Mouse (Mus musculus): ENCODE measurements around the gene Ccdc149. TPM values are rescaled to one million over a fixed set of nuclear protein-coding genes. Genes with fewer than 3 reads are reported as not detected.

Gene Ccdc149
- polyA plus RNA-seq, 1 experiment, result 0.30 TPM

DNA sequence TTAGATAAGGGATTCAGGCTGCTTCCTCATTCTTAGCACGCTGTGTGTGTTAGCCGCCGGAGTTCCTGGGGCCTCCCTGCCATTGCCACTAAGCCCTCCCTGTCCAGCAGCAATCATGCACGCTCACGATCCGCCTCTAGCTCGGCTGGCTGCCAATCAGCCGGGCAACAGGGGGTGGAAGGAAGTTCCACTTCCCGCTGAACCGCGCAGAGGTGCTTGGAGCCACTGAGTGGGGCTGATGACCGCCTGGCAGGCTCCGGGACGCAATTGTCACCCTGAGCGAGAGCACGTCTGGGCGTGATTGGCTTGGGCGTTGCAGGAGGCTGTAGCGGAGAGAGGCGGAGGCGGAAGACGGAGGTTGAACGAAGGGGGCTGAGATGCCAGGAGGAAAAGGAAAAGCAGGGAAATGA is 5.0 kb upstream of the Ccdc149 start:
- no peak for TF ChIP-seq POLR2A (IDR thresholded peaks at IDR 0.05; ENCODE audit: control insufficient read depth, extremely low read depth, insufficient read depth, low read length, poor library complexity)
- no peaks in the 10 kb centered on the region; the same call in 1 of the 2 replicates for H3K4me1 ChIP-seq (replicated peaks; ENCODE audit: control insufficient read depth, insufficient read depth, low read length)
- DNase-seq, result peak; percentile 3
- H3K4me3 ChIP-seq (ENCODE audit: control insufficient read depth, insufficient read depth, low read length), result peak overlapping the region; percentile 33
- 1% methylated on average over 23 of the region's 23 CpGs for WGBS
- H3K27ac ChIP-seq (ENCODE audit: control insufficient read depth, insufficient read depth, low read length), result no peak overlapping the region
- no peaks in the 10 kb centered on the region for H3K36me3 ChIP-seq (ENCODE audit: control insufficient read depth, insufficient read depth, low read length)
- H3K27me3 ChIP-seq (ENCODE audit: control insufficient read depth, insufficient read depth, low read length), result no peaks in the 10 kb centered on the region

DNA sequence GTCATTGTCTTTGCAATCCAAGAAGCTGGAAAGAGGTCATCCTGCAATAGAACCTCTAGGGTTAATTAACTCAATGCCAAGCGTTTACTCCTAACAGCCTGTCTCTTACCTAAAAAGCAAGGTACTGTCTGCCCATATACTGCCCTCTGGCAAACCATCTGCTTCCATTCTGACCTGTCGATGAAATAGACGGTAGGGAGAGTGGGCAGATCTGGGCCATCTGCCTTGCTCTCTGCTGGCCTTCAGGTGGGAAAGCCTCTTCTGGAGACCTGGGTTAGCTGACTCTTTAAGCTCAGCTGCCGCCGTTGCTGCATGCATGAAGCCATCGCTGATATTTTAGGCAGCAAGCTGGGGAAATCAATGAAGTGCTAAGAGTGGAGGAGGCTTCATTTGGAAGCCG is 2.7 kb upstream of the Ccdc149 start:
- DNase-seq, result no peak
- Histone ChIP-seq H3K4me3 (ENCODE audit: control insufficient read depth, insufficient read depth, low read length) (no peak overlapping the region), H3K36me3 (ENCODE audit: control insufficient read depth, insufficient read depth, low read length) (no peaks in the 10 kb centered on the region), H3K27ac (ENCODE audit: control insufficient read depth, insufficient read depth, low read length) (no peak overlapping the region), H3K4me1 (replicated peaks; ENCODE audit: control insufficient read depth, insufficient read depth, low read length) (no peaks in the 10 kb centered on the region; the same call in 1 of the 2 replicates), H3K27me3 (ENCODE audit: control insufficient read depth, insufficient read depth, low read length) (no peaks in the 10 kb centered on the region)
- 95% methylated on average over 7 of the region's 7 CpGs for WGBS
- TF ChIP-seq CTCF (IDR thresholded peaks at IDR 0.05; ENCODE audit: borderline replicate concordance, control insufficient read depth, extremely low read depth, insufficient read depth, low read length, poor library complexity), result no peak
- TF ChIP-seq POLR2A (IDR thresholded peaks at IDR 0.05; ENCODE audit: control insufficient read depth, extremely low read depth, insufficient read depth, low read length, poor library complexity), result no peak

DNA sequence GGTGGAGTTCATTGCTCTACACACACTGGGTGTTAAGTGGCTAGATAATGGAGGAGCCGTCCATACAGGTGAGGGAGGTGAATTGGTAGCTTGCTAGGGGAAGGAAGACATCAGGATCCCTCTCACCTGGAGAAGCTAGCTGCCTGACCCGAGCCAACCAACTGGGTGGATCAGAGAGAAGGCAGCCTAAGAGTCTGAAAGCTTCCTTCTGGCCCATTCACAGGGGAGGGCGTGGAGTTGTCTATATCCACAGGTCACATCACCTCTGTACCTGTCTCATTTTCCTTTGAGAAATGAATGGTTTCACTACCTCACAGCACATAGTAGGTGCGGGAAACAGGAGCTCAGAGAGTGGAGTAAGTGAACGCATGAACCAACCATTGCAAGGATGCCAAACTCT is 770 bp downstream of the Ccdc149 start:
- DNase-seq, result no peak
- TF ChIP-seq POLR2A (IDR thresholded peaks at IDR 0.05; ENCODE audit: control insufficient read depth, extremely low read depth, insufficient read depth, low read length, poor library complexity) (no peak), CTCF (IDR thresholded peaks at IDR 0.05; ENCODE audit: borderline replicate concordance, control insufficient read depth, extremely low read depth, insufficient read depth, low read length, poor library complexity) (no peak)
- H3K4me3 ChIP-seq (ENCODE audit: control insufficient read depth, insufficient read depth, low read length), result no peak overlapping the region
- H3K27ac ChIP-seq (ENCODE audit: control insufficient read depth, insufficient read depth, low read length), result no peak overlapping the region
- H3K27me3 ChIP-seq (ENCODE audit: control insufficient read depth, insufficient read depth, low read length), result no peaks in the 10 kb centered on the region
- no peaks in the 10 kb centered on the region; the same call in 1 of the 2 replicates for H3K4me1 ChIP-seq (replicated peaks; ENCODE audit: control insufficient read depth, insufficient read depth, low read length)
- 73% methylated on average over 5 of the region's 5 CpGs for WGBS
- H3K36me3 ChIP-seq (ENCODE audit: control insufficient read depth, insufficient read depth, low read length), result no peaks in the 10 kb centered on the region

DNA sequence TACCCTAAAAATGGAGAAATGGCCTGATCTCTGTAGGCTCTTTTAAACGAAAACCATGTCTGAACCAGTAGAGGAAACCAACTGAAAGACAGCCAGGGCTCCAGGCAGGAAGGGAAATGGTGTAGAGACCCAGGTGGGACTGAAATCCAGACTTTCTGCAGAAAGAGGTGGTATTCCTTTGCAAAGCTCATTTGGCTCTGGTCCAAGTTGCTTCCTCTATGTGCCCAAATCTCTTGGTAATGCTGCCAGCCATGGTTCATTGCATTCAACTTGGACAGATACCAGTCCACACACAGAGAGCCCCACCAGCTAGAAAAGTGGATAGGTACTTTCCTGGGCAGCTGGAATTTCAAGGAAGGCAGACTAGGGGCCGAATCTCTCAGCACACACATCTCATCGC is 3.5 kb downstream of the Ccdc149 start:
- Histone ChIP-seq H3K36me3 (ENCODE audit: control insufficient read depth, insufficient read depth, low read length) (no peaks in the 10 kb centered on the region), H3K27me3 (ENCODE audit: control insufficient read depth, insufficient read depth, low read length) (no peaks in the 10 kb centered on the region), H3K4me1 (replicated peaks; ENCODE audit: control insufficient read depth, insufficient read depth, low read length) (no peaks in the 10 kb centered on the region; the same call in 1 of the 2 replicates), H3K27ac (ENCODE audit: control insufficient read depth, insufficient read depth, low read length) (no peak overlapping the region), H3K4me3 (ENCODE audit: control insufficient read depth, insufficient read depth, low read length) (no peak overlapping the region)
- DNase-seq, result no peak
- 91% methylated on average over 3 of the region's 3 CpGs for WGBS
- TF ChIP-seq POLR2A (IDR thresholded peaks at IDR 0.05; ENCODE audit: control insufficient read depth, extremely low read depth, insufficient read depth, low read length, poor library complexity) (no peak), CTCF (IDR thresholded peaks at IDR 0.05; ENCODE audit: borderline replicate concordance, control insufficient read depth, extremely low read depth, insufficient read depth, low read length, poor library complexity) (no peak)

DNA sequence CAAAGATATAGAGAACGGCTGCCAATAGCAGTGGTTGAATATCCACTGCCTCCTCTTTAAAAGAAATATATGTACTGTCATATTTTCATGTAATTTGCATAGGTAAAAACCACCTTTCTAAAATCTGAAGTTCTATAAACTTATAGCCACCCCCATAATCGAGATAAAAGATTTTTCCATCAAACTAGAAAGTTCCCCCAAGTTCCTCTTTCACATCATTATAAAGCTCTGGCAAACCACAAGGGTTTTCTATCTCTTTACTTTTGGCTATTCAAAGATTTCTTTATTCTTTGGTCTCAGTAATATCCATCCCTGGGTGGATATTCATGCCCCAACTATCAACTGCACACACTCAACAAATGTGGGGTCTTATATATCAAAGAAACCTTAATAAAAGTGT is 8.9 kb downstream of the Ccdc149 start:
- 46% methylated on average over 2 of the region's 2 CpGs for WGBS
- H3K4me3 ChIP-seq (ENCODE audit: control insufficient read depth, insufficient read depth, low read length), result no peak overlapping the region
- H3K36me3 ChIP-seq (ENCODE audit: control insufficient read depth, insufficient read depth, low read length), result no peaks in the 10 kb centered on the region
- no peak overlapping the region for H3K27ac ChIP-seq (ENCODE audit: control insufficient read depth, insufficient read depth, low read length)
- no peak for TF ChIP-seq POLR2A (IDR thresholded peaks at IDR 0.05; ENCODE audit: control insufficient read depth, extremely low read depth, insufficient read depth, low read length, poor library complexity)
- no peak for TF ChIP-seq CTCF (IDR thresholded peaks at IDR 0.05; ENCODE audit: borderline replicate concordance, control insufficient read depth, extremely low read depth, insufficient read depth, low read length, poor library complexity)
- DNase-seq, result no peak
- no peaks in the 10 kb centered on the region for H3K4me1 ChIP-seq (replicated peaks; ENCODE audit: control insufficient read depth, insufficient read depth, low read length)
- H3K27me3 ChIP-seq (ENCODE audit: control insufficient read depth, insufficient read depth, low read length), result no peaks in the 10 kb centered on the region

DNA sequence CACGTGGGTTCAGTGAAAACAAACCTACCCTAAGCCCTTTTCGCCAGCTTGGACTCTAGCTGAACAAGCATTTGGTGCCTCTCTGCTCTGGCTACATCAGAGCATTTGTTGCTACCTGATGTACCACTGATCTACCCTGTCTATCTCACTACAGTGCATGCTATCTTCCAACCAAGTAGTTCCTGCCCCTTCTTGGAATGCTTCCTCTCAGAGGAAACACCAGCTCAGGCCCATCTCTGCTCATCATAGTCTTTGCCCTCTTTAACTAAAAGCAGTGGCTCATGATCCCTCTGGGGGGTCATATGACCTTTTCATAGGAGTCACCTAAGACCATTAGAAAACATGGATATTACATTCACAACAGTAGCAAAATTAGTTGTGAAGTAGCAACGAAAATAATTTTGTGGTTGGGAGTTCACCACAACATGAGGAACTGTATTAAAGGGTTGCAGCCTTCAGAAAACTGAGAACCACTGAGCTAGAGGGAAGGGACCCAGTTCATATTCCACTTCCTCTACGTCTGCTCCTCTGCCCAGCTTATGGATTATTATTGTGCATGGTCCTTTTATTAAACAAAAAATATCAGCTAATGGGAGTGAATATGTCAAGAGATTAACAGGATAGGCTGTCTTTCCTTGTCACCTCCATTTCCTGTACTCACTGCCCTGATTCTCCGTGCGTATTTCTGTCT is 9.7 kb downstream of the Ccdc149 start:
- TF ChIP-seq POLR2A (IDR thresholded peaks at IDR 0.05; ENCODE audit: control insufficient read depth, extremely low read depth, insufficient read depth, low read length, poor library complexity) (no peak), CTCF (IDR thresholded peaks at IDR 0.05; ENCODE audit: borderline replicate concordance, control insufficient read depth, extremely low read depth, insufficient read depth, low read length, poor library complexity) (no peak)
- Histone ChIP-seq H3K27ac (ENCODE audit: control insufficient read depth, insufficient read depth, low read length) (no peak overlapping the region), H3K36me3 (ENCODE audit: control insufficient read depth, insufficient read depth, low read length) (no peaks in the 10 kb centered on the region), H3K4me3 (ENCODE audit: control insufficient read depth, insufficient read depth, low read length) (no peak overlapping the region), H3K4me1 (replicated peaks; ENCODE audit: control insufficient read depth, insufficient read depth, low read length) (no peaks in the 10 kb centered on the region), H3K27me3 (ENCODE audit: control insufficient read depth, insufficient read depth, low read length) (no peaks in the 10 kb centered on the region)
- DNase-seq, result no peak
- 39% methylated on average over 6 of the region's 6 CpGs for WGBS

DNA sequence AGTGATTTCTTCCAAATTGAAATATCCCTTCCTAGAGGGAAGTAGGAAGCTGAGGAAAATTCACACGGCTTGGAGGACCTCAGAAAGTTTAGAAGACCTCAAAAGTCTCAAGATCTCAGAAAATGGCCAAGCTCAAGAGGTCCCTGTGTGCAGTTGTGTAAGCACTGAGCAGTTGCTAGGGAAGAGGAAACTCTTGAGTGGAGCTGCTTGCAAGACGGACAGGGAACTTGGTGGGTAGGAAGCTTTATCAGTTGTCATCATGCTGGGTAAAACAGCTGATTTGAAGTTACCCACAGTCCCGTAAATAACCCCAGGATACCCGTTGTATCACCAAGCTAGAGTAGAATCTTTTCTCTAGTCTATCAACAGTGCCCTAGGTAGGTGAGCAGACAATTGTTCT is 12.0 kb downstream of the Ccdc149 start:
- Histone ChIP-seq H3K27me3 (ENCODE audit: control insufficient read depth, insufficient read depth, low read length) (no peaks in the 10 kb centered on the region), H3K4me3 (ENCODE audit: control insufficient read depth, insufficient read depth, low read length) (no peak overlapping the region), H3K4me1 (replicated peaks; ENCODE audit: control insufficient read depth, insufficient read depth, low read length) (no peaks in the 10 kb centered on the region), H3K27ac (ENCODE audit: control insufficient read depth, insufficient read depth, low read length) (no peak overlapping the region), H3K36me3 (ENCODE audit: control insufficient read depth, insufficient read depth, low read length) (no peaks in the 10 kb centered on the region)
- TF ChIP-seq POLR2A (IDR thresholded peaks at IDR 0.05; ENCODE audit: control insufficient read depth, extremely low read depth, insufficient read depth, low read length, poor library complexity), result no peak
- no peak for DNase-seq
- 39% methylated on average over 4 of the region's 4 CpGs for WGBS

Measured in thymus, adult 2 months (tissue).